Mouse (Mus musculus) urinary bladder, adult 18-20 months (tissue): Measurements from ENCODE around the gene Pacs2.

ENCODE experiments used
- DNase-seq, 2 experiments: peaks; one replicate each; pipeline ENCODE4 v3.0.0; 2022; ENCODE audit warnings: low spot score in 2 of 2, mixed read lengths in 2 of 2

The Pacs2 gene

GRCm38 (mm10) chr12:113119516-113120410 is 105.5 kb downstream of the Pacs2 start:
- peak; percentile 67 to 73 for DNase-seq
